Mouse (Mus musculus) liver, adult 2 months (tissue): ENCODE results near the gene Dnajb4.

Experiments used
- CTCF ChIP-seq: fragments of 200-500 bp; IDR thresholded peaks from 2 replicates; pipeline ENCODE4 v1.5.1; 2011; ENCODE audit warnings: low read depth, low read length, control low read depth
- POLR2A ChIP-seq: fragments of 200-500 bp; IDR thresholded peaks from 2 replicates; pipeline ENCODE4 v1.6.1; 2011; ENCODE audit warnings: low read length, control low read depth; ENCODE audit not compliant: insufficient read depth; ENCODE audit errors: extremely low read depth

DNA sequence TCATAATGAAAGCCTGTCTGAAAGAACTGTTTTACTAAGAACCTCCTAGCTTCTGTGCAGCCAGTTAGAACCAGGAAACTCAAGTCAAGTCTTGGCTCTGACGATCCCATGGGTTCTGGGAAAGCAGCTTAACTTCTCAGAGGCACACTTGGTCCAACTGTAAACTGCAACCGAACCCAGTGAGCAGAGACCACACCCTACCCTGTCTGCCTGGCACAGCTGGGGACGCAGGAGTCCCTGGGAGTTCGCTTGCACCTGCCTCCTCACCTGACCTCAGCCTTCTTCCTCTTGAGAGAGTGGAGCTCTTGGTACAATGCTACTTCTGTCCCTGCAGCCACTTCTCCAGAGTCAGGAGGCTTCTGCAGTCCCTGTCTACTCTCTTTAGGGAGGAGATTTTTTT lies 49.5 kb downstream of the Dnajb4 start:
- TF ChIP-seq CTCF, result no peak
- no peak for TF ChIP-seq POLR2A
